Mouse (Mus musculus) frontal cortex, postnatal 25 days (tissue): Measurements from ENCODE around the gene Ccdc85a.
A peak's percentile ranks its signal among the peaks of the same experiment; 100 is the strongest.

Source experiments
- DNase-seq, 2 experiments: peaks; one replicate each; pipeline ENCODE4 v3.0.0; 2022; ENCODE audit warnings: low spot score in 2 of 2

The Ccdc85a gene

GRCm38 (mm10) chr11:28583911-28584434 lies at the start of gene Ccdc85a:
Ccdc85a (minus strand) TSS chr11:28584324.
- peak; percentile 88 to 91 for DNase-seq

GRCm38 (mm10) chr11:28633571-28634125 lies 49.5 kb upstream of the Ccdc85a start:
- no peak for DNase-seq

- no peak for DNase-seq
These were observed 49.0 kb upstream of the Ccdc85a start for GRCm38 (mm10) chr11:28633093-28633492.

- DNase-seq = no peak
These were observed 46.6 kb upstream of the Ccdc85a start for GRCm38 (mm10) chr11:28630771-28631170.

- no peak for DNase-seq
These were observed 26.8 kb upstream of the Ccdc85a start for GRCm38 (mm10) chr11:28610781-28611491.

GRCm38 (mm10) chr11:28583138-28583910 lies 800 bp downstream of the Ccdc85a start:
- DNase-seq = peak; percentile 23 to 37

- no peak for DNase-seq
These were observed 1.9 kb downstream of the Ccdc85a start for GRCm38 (mm10) chr11:28582218-28582617.

- DNase-seq = peak in 1 of 2 experiments; percentile 10
These were observed 11.7 kb downstream of the Ccdc85a start for GRCm38 (mm10) chr11:28572423-28572822.

- no peak for DNase-seq
These were observed 27.7 kb downstream of the Ccdc85a start for GRCm38 (mm10) chr11:28556420-28556819.

GRCm38 (mm10) chr11:28543429-28543828 lies 40.7 kb downstream of the Ccdc85a start:
- no peak for DNase-seq

GRCm38 (mm10) chr11:28541307-28541706 lies 42.8 kb downstream of the Ccdc85a start:
- DNase-seq = no peak

GRCm38 (mm10) chr11:28533286-28533685 lies 50.8 kb downstream of the Ccdc85a start:
- no peak for DNase-seq

GRCm38 (mm10) chr11:28501190-28501589 lies 82.9 kb downstream of the Ccdc85a start:
- no peak for DNase-seq

GRCm38 (mm10) chr11:28497034-28497433 lies 87.1 kb downstream of the Ccdc85a start:
- no peak for DNase-seq

- no peak for DNase-seq
These were observed 90.8 kb downstream of the Ccdc85a start for GRCm38 (mm10) chr11:28493362-28493761.

- no peak for DNase-seq
These were observed 92.8 kb downstream of the Ccdc85a start for GRCm38 (mm10) chr11:28491330-28491729.

GRCm38 (mm10) chr11:28484083-28484729 lies 99.9 kb downstream of the Ccdc85a start:
- no peak for DNase-seq

GRCm38 (mm10) chr11:28477088-28477487 lies 107.0 kb downstream of the Ccdc85a start:
- no peak for DNase-seq

GRCm38 (mm10) chr11:28465726-28466125 lies 118.4 kb downstream of the Ccdc85a start:
- no peak for DNase-seq

GRCm38 (mm10) chr11:28464926-28465325 lies 119.2 kb downstream of the Ccdc85a start:
- DNase-seq = no peak

GRCm38 (mm10) chr11:28459165-28459564 lies 125.0 kb downstream of the Ccdc85a start:
- no peak for DNase-seq

- DNase-seq = no peak
These were observed 144.2 kb downstream of the Ccdc85a start for GRCm38 (mm10) chr11:28439877-28440276.
